Mouse (Mus musculus) CH12.LX (cell line): ENCODE results near the gene Mst1. TPM values are rescaled to one million over a fixed set of nuclear protein-coding genes. Genes with fewer than 3 reads are reported as not detected.

ENCODE experiments used
- DNase-seq: peaks from one replicate; pipeline ENCODE4 v3.0.0-alpha.2; 2013; ENCODE audit errors: extremely low read depth
- H3K27ac ChIP-seq: 2 replicates; pipeline ENCODE4 v1.5.1; 2012; ENCODE audit warnings: low read depth, mild to moderate bottlenecking, control low read depth, moderate library complexity; ENCODE audit not compliant: insufficient read depth
- H3K27me3 ChIP-seq: replicated peaks from 2 replicates; pipeline ENCODE3; 2012; ENCODE audit warnings: inconsistent platforms
- H3K36me3 ChIP-seq, 2 experiments: replicated peaks in 1 of 2; 2 replicates each; pipeline versions ENCODE3 to v1.6.1; 2012; ENCODE audit warnings: inconsistent platforms in 1 of 2, low read length in 1 of 2, mild to moderate bottlenecking in 1 of 2, mixed read lengths in 1 of 2, moderate library complexity in 1 of 2; ENCODE audit not compliant: control insufficient read depth in 1 of 2, insufficient read depth in 1 of 2
- H3K4me1 ChIP-seq, 2 experiments: 2 replicates each; pipeline ENCODE4 v1.6.1; 2012; ENCODE audit warnings: inconsistent platforms in 1 of 2, moderate library complexity in 1 of 2; ENCODE audit not compliant: insufficient read depth in 2 of 2, control insufficient read depth in 1 of 2
- H3K4me2 ChIP-seq: 2 replicates; pipeline ENCODE4 v1.6.1; 2012; ENCODE audit warnings: low read depth, mild to moderate bottlenecking, control low read depth; ENCODE audit not compliant: poor library complexity, insufficient read depth, severe bottlenecking
- H3K4me3 ChIP-seq, 3 experiments: fragments of 150-350 bp in 1 of 3; sonication (generic) in 1 of 3; replicated peaks in 1 of 3; 2 replicates each; pipeline versions ENCODE3 to v1.5.1; 2011 to 2012; ENCODE audit warnings: low read depth in 2 of 3, low read length in 2 of 3, mild to moderate bottlenecking in 2 of 3, moderate library complexity in 2 of 3, control low read depth in 1 of 3, improper control_type of control experiment in 1 of 3, inconsistent platforms in 1 of 3, mixed read lengths in 1 of 3; ENCODE audit not compliant: poor library complexity in 1 of 3
- H3K79me2 ChIP-seq: replicated peaks from 2 replicates; pipeline ENCODE4 v1.6.1; 2012; ENCODE audit warnings: mild to moderate bottlenecking, moderate library complexity; ENCODE audit not compliant: control insufficient read depth, poor library complexity, insufficient read depth, severe bottlenecking; ENCODE audit errors: extremely low read depth
- H3K9ac ChIP-seq: 2 replicates; pipeline ENCODE4 v1.6.1; 2012; ENCODE audit warnings: low read depth, mild to moderate bottlenecking, control low read depth, moderate library complexity; ENCODE audit not compliant: insufficient read depth
- H3K9me3 ChIP-seq: replicated peaks from 2 replicates; pipeline ENCODE3; 2012; ENCODE audit warnings: low read length, inconsistent platforms, mixed read lengths
- CHD1 ChIP-seq: IDR thresholded peaks from 2 replicates; pipeline ENCODE4 v1.6.1; 2012; ENCODE audit warnings: low read depth, low read length, improper control_type of control experiment, inconsistent platforms
- CHD2 ChIP-seq: IDR thresholded peaks from 2 replicates; pipeline ENCODE4 v1.6.1; 2011; ENCODE audit warnings: low read length, improper control_type of control experiment
- CTCF ChIP-seq, 2 experiments: IDR thresholded peaks in 1 of 2; conservative IDR thresholded peaks in 1 of 2; 2 replicates each; pipeline ENCODE4 v1.5.1; 2011 to 2012; ENCODE audit warnings: low read depth in 2 of 2, low read length in 2 of 2, improper control_type of control experiment in 1 of 2, inconsistent platforms in 1 of 2, mild to moderate bottlenecking in 1 of 2, moderate library complexity in 1 of 2
- E2F4 ChIP-seq: IDR thresholded peaks from 2 replicates; pipeline ENCODE4 v1.6.1; 2011; ENCODE audit warnings: low read depth, low read length, improper control_type of control experiment; ENCODE audit not compliant: insufficient replicate concordance
- ELF1 ChIP-seq: IDR thresholded peaks from 2 replicates; pipeline ENCODE4 v1.6.1; 2014; ENCODE audit warnings: low read depth, mild to moderate bottlenecking, inconsistent platforms, low read length, improper control_type of control experiment
- ETS1 ChIP-seq: conservative IDR thresholded peaks from 2 replicates; pipeline ENCODE4 v1.6.1; 2012; ENCODE audit warnings: low read depth, mild to moderate bottlenecking, inconsistent platforms, low read length, improper control_type of control experiment, moderate library complexity
- GABPA ChIP-seq: IDR thresholded peaks from 2 replicates; pipeline ENCODE4 v1.6.1; 2012; ENCODE audit warnings: low read depth, low read length, improper control_type of control experiment, inconsistent platforms; ENCODE audit not compliant: insufficient replicate concordance
- HCFC1 ChIP-seq: IDR thresholded peaks from 2 replicates; pipeline ENCODE4 v1.6.1; 2012; ENCODE audit warnings: low read depth, mild to moderate bottlenecking, inconsistent platforms, low read length, improper control_type of control experiment
- IRF4 ChIP-seq: IDR thresholded peaks from 2 replicates; pipeline ENCODE4 v1.6.1; 2014; ENCODE audit warnings: low read depth, mild to moderate bottlenecking, inconsistent platforms, low read length, improper control_type of control experiment
- MAX ChIP-seq: IDR thresholded peaks from 2 replicates; pipeline ENCODE4 v1.6.1; 2011; ENCODE audit warnings: low read length, improper control_type of control experiment
- MEF2A ChIP-seq: IDR thresholded peaks from 2 replicates; pipeline ENCODE4 v1.6.1; 2014; ENCODE audit warnings: low read depth, mild to moderate bottlenecking, inconsistent platforms, low read length, improper control_type of control experiment, borderline replicate concordance
- MXI1 ChIP-seq: IDR thresholded peaks from 2 replicates; pipeline ENCODE4 v1.6.1; 2011; ENCODE audit warnings: mild to moderate bottlenecking, low read depth, low read length, improper control_type of control experiment
- NRF1 ChIP-seq: IDR thresholded peaks from 2 replicates; pipeline ENCODE4 v1.6.1; 2014; ENCODE audit warnings: low read depth, mild to moderate bottlenecking, inconsistent platforms, low read length, improper control_type of control experiment, moderate library complexity
- POLR2A ChIP-seq: IDR thresholded peaks from 2 replicates; pipeline ENCODE4 v1.6.1; 2011; ENCODE audit warnings: low read depth, mild to moderate bottlenecking, improper control_type of control experiment, low read length
- SMC3 ChIP-seq: IDR thresholded peaks from 2 replicates; pipeline ENCODE4 v1.6.1; 2011; ENCODE audit warnings: low read depth, low read length, improper control_type of control experiment
- USF1 ChIP-seq: IDR thresholded peaks from 2 replicates; pipeline ENCODE4 v1.6.1; 2014; ENCODE audit warnings: low read depth, mild to moderate bottlenecking, inconsistent platforms, low read length, improper control_type of control experiment
- USF2 ChIP-seq: conservative IDR thresholded peaks from 2 replicates; pipeline ENCODE4 v1.6.1; 2011; ENCODE audit warnings: low read depth, low read length, improper control_type of control experiment
- ZKSCAN1 ChIP-seq: IDR thresholded peaks from 2 replicates; pipeline ENCODE4 v1.6.1; 2012; ENCODE audit warnings: low read depth, inconsistent platforms, low read length, improper control_type of control experiment, borderline replicate concordance
- dilution Hi-C: fragments of 300-500 bp; cut with MboI; formaldehyde crosslinking; loops from 2 replicates; pipeline ENCODE4 v1.14.3; 2020; ENCODE audit warnings: low sequenced_read_pairs; ENCODE audit not compliant: extremely low pct_unique_long_range_greater_than_20kb, extremely low pct_ligation_motif_present
- in situ Hi-C: fragments of 300-500 bp; cut with MboI; formaldehyde crosslinking; loops from 3 replicates; pipeline ENCODE4 v1.14.3; 2019; ENCODE audit warnings: low sequenced_read_pairs, low pct_ligation_motif_present, low pct_unique_long_range_greater_than_20kb, mixed read lengths
- polyA plus RNA-seq: library from polyadenylated mRNA; unstranded; fragments of >175 nt; gene quantifications from 2 replicates; pipeline ENCODE4 v1.2.1, GENCODE M21; 2012; ENCODE audit warnings: low read depth; ENCODE audit not compliant: insufficient read length
- total RNA-seq, 2 experiments: library from RNA; depleted of rRNA; stranded (reverse); fragments of 300-350 nt in 1 of 2; fragments of >200 nt in 1 of 2; gene quantifications; 2 replicates each; pipeline ENCODE4 v1.2.3; 2012 to 2014

The Mst1 gene
- total and polyA plus RNA-seq, 3 experiments, result 16.9 to 59.6 (median 21.4) TPM

GRCm38 (mm10) chr9:108071801-108072200 is 8.4 kb upstream of the Mst1 start:
- in situ Hi-C loops, result no loop called here
- peaks cover 0 to 1% of the 10 kb centered on the region in 2 experiments; a peak in 1 of 4 replicates for H3K4me1 ChIP-seq
- H3K27me3 ChIP-seq, result no peaks in the 10 kb centered on the region
- dilution Hi-C loops, result no loop called here
- DNase-seq, result no peak
- H3K9ac ChIP-seq, result no peak overlapping the region
- H3K4me3 ChIP-seq, result no peak overlapping the region
- no peaks in the 10 kb centered on the region for H3K9me3 ChIP-seq
- H3K79me2 ChIP-seq, result no peaks in the 10 kb centered on the region
- H3K27ac ChIP-seq, result no peak overlapping the region
- H3K4me2 ChIP-seq, result no peak overlapping the region
- TF ChIP-seq IRF4 (no peak), ETS1 (no peak), MEF2A (no peak), SMC3 (no peak), USF1 (no peak), CTCF (conservative IDR thresholded peaks at IDR 0.05 in 1 of 2, IDR thresholded peaks at IDR 0.05 in 1 of 2; ENCODE audit: low read depth in 2 of 2, low read length in 2 of 2) (no peak), E2F4 (no peak), ZKSCAN1 (no peak), GABPA (no peak), POLR2A (no peak), CHD1 (no peak)
- TF ChIP-seq, all 38 proteins: peak for 0
- peaks cover 60 to 83% of the 10 kb centered on the region in 2 experiments for H3K36me3 ChIP-seq

- Histone ChIP-seq H3K4me1 (peaks cover 0 to 8% of the 10 kb centered on the region in 2 experiments; a peak in 2 of 4 replicates), H3K9ac (no peak overlapping the region), H3K4me2 (no peak overlapping the region), H3K79me2 (no peaks in the 10 kb centered on the region), H3K27me3 (no peaks in the 10 kb centered on the region), H3K36me3 (peaks cover 53 to 82% of the 10 kb centered on the region in 2 experiments), H3K27ac (no peak overlapping the region), H3K4me3 (no peak overlapping the region), H3K9me3 (no peaks in the 10 kb centered on the region)
- dilution Hi-C loops (no loop called here), in situ Hi-C loops (no loop called here)
- TF ChIP-seq USF2 (no peak), SMC3 (no peak), CHD2 (no peak), GABPA (no peak), HCFC1 (no peak), MAX (no peak), NRF1 (no peak), ELF1 (no peak), MXI1 (no peak), CHD1 (no peak)
- DNase-seq, result no peak
Measured at GRCm38 (mm10) chr9:108072481-108072924, 7.7 kb upstream of the Mst1 start.
